Mouse (Mus musculus): Measurements from ENCODE around the gene Atp5g1. TPM values are rescaled to one million over a fixed set of nuclear protein-coding genes. Genes with fewer than 3 reads are reported as not detected.
A peak's percentile ranks its signal among the peaks of the same experiment; 100 is the strongest.
"Not testable (repeated sequence)": the region's sequence is repeated elsewhere in the genome, so short reads cannot be mapped to it uniquely, and the experiment has no call there.

Atp5g1 gene
- polyA plus RNA-seq (2017; shearing (Covaris generic)), result 100 to 1,000 TPM; 289 to 328 TPM

DNA sequence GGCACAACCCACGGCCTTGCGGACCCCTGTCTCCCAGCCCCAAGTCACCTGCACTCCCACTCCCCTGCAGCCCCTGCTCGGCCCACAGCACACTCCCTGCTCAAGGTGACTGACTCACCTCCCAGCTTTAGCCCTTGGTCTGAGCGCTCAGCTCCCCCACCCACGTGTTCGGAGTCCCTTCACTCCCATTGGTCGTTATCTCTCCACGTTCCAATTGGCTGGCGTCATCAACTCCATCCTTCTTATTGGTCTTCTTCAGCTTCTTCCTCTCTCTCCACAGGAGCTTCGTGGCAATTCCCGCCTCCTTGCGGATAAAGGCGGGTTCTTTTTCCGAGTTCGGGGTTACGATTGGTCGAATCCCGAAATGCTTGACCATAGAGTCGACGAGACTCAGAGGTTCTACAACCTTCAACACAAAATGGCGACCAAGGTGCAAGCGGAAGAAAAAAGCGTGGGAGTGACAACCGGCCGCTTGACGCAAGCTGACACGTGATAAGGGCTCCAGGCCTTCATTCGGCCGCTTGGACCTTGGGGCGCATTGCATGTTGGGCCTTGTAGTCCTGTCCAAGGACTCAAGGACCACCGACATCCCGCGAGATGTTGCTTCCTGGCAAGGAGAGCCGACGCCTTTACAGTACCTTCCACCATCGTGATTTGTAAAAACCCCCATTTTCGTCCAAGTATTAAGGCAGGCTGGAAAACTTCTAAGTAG, at the start of gene Atp5g1:
Atp5g1 (minus strand) TSS at position 162 of the 712 bp plus-strand sequence.
- peak; percentile 91 for ATAC-seq

DNA sequence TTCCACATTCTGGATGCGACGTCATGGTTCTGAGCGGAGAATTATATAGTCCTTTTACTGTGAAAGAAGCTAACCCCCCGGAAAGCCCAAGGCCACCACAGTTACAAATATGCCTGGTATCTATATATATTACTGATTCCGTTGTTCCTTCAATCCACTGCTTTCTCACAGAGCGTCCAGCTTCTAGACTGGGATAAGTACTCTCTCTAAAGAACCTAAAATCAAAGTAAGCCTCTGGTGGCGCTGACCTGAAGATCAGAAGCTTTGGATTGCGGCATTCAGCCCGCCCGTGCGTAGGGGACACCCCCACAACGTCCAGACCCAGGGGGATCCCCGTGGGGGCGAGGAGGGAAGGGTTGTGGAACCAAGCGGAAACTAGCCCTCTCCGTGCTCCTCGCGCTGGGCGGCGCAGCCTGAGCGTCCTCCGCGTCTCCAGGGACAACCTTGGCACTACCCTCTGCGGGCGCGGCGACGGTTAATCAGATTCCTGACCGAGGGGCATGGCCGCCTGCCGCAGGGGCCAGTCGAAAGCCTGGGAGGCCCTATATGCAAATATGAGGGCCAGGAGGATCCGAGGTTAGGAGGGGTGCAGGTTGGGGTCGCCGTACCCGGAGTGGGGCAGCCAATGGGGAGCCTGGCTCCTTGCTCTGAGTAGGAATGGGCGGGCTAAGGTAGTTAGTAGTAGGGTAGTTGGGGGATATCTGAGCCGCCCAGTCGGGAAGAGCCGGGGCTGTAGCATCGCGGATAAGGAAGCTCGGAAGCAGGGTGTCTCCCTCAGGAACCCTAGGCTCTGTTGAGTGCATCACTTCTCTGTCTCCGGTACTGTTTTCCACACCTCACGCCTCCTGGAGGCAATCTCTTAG, 48.8 kb upstream of the Atp5g1 start:
- no peak for ATAC-seq

DNA sequence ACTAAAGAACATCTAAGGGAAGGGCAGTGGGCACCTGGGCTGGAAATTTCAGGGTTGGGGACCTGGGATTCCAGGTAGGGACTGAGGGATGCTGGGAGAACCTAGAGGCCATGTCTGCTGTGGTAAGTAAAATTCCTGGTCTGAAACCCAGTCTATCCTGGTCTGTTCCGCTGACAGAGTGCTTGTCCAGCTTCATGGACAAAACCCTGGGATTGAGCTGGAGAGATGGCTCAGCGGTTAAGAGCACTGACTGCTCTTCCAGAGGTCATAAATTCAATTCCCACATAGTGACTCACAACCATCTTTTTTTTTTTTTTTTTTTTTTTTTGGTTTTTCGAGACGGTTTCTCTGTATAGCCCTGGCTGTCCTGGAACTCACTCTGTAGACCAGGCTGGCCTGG, 47.3 kb upstream of the Atp5g1 start:
- ATAC-seq, result not testable (repeated sequence)

- ATAC-seq, result no peak
Measured at GRCm38 (mm10) chr11:96119401-96119800, 43.9 kb upstream of the Atp5g1 start.

- not testable (repeated sequence) for ATAC-seq
Measured at GRCm38 (mm10) chr11:96116925-96117324, 41.5 kb upstream of the Atp5g1 start.

DNA sequence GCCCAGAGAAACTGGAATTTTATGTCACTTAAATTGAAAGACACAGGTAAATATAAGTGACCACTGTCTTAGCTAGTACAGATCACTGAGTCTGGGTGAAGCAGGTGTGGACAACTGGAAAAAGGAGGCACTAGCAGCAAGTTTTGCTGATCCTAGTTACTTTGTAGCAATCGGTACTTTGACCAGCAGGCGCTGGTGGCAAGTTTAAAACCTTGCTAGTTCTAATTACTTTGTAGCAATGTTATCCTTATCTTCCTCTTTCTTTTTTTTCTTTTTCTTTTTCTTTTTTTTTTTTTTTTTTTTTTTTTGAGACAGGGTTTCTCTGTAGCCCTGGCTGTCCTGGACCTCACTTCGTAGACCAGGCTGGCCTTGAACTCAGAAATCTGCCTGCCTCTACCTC, 40.6 kb upstream of the Atp5g1 start:
- ATAC-seq, result no peak

- ATAC-seq, result no peak
Measured at GRCm38 (mm10) chr11:96115416-96115815, 39.9 kb upstream of the Atp5g1 start.

DNA sequence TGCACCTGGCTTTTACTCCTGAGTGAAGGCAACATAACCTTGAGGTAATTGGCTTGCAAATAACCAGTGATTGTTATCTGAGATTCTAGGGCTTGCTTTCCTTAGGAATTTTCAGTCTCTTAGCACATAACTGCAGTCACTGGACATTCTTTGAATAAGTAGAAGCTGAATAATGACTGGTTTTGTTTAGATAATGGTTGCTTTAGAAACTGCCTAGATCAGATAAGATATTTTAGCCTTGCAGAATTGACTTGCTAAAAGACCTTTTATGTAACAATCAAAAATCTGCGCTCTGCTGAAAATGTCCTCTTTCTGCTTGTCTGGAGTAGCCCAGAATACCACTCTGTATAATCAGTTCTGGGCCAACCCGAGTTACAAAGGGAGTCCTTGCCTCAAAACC, 38.6 kb upstream of the Atp5g1 start:
- ATAC-seq, result no peak

- no peak for ATAC-seq
Measured at GRCm38 (mm10) chr11:96111751-96112150, 36.3 kb upstream of the Atp5g1 start, which contains the start of gene Calcoco2. Calcoco2 (minus strand) TSS chr11:96111964.

DNA sequence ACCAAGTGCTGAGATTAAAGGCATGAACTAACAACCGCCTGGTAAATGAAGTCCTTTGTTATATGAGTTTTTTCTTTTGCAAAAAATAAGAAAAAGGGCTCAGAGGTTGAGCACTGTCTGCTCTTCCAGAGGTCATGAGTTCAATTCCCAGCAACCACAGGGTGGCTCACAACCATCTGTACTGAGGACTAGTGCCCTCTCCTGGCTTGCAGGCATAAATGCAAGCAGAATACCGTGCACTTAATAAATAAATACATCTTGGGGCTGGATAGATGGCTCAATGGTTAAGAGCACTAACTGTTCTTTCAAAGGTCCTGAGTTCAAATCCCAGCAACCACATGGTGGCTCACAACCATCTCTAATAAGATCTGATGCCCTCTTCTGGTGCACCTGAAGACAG, 35.5 kb upstream of the Atp5g1 start:
- not testable (repeated sequence) for ATAC-seq

- no peak for ATAC-seq
Measured at GRCm38 (mm10) chr11:96108376-96108775, 32.9 kb upstream of the Atp5g1 start.

DNA sequence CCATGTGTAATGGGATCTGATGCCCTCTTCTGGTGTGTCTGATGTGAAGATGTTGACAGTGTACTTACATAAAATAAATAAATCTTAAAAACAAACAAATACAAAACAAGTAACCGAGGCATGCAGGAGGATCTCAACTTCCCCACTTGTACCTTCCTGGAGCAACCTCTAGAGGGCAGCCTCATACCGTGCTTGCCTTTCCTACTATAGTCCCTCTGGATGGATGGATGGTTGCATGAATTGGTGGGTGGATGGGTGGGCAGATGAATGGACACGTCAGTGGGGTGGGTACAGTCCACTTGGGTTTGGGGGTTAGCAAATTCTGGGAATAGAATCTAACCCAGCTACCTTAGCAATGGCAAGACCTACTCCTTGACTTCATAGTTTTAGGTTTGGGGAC, 17.9 kb upstream of the Atp5g1 start:
- ATAC-seq, result no peak

DNA sequence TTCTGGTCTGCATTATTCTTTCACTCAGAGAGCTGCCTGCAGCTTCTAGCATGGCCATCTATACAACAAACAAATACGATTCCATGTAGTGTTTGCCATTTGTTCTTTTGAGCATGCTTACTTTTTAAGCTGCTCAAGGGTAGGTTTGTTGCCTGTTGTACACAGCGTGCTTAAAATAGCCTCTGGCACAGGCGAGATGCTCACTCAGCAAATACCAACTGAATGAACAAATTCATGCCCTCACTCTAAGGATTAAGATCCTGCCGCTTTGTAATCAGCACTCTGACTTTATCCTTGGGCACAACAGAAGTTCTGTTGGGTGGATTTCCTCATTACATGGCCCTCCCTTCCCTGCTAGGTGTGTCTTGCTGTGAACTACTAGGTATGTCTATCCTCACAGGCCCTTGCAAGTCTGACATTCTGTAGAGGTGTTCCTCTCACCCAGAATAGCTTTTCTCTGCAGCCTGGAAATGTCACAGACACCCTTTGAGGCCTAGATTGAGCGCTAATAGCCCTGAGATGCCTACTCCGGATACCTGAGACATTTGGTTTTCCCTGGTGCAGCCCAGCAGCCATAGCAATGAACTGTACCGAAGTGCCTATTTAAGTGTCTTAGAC, 17.3 kb upstream of the Atp5g1 start:
- ATAC-seq, result no peak

DNA sequence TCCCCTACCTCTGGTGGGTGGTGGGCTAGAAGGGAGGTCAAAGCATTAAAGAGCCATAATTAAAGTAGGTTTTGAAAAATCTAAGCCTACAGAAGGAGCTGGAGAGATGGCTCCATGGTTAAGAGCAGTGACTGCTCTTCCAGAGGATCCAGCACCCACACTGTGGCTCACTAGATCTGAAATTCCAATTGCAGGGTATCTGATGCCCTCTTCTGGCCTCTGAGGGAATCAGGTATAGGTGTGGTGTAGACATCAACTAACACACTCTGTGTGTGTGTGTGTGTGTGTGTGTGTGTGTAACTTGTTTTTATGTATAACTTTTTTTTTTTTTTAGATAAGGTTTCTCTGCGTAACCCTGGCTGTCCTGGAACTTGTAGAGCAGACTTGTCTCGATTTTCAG, 15.6 kb upstream of the Atp5g1 start:
- ATAC-seq, result no peak

GRCm38 (mm10) chr11:96087981-96088380, 12.5 kb upstream of the Atp5g1 start:
- no peak for ATAC-seq

GRCm38 (mm10) chr11:96082682-96083081, 7.2 kb upstream of the Atp5g1 start:
- no peak for ATAC-seq

DNA sequence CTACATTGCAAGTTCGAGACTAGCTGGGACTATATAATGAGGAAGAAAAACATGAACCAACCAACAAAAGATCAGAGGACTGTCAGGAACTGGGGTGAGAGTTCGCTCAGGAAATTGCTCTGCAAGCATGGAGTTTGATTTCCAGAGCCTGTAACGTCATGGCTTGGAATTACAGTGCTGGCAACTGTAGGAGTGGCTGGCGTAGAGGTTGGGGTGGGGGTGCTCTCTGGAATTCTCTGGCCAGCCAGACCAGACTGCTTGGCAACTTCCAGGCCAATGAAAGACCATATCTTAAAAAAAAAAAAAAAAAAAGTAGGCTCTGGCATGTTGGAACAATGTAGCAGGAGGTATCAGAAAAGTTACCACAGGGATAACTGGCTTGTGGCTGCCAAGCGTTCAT, 5.3 kb upstream of the Atp5g1 start:
- no peak for ATAC-seq

GRCm38 (mm10) chr11:96076221-96077105, 993 bp upstream of the Atp5g1 start:
- no peak for ATAC-seq

DNA sequence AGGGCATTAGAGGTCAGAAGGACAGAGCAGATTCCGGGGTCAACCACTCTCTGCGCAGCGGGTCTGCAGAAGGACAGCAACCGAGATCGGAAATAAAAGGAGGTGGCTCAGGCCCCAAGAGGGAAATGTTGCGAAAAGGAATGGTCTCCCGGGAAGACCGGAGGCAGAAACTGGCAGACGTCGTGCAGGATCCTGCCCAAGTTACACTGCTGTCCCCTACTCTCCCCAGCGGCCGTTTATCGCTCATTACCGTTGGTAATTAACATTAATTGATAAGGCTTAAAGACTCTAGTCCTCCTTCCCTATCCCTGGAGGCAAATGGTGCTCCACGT, 327 bp downstream of the Atp5g1 start:
- ATAC-seq, result no peak

DNA sequence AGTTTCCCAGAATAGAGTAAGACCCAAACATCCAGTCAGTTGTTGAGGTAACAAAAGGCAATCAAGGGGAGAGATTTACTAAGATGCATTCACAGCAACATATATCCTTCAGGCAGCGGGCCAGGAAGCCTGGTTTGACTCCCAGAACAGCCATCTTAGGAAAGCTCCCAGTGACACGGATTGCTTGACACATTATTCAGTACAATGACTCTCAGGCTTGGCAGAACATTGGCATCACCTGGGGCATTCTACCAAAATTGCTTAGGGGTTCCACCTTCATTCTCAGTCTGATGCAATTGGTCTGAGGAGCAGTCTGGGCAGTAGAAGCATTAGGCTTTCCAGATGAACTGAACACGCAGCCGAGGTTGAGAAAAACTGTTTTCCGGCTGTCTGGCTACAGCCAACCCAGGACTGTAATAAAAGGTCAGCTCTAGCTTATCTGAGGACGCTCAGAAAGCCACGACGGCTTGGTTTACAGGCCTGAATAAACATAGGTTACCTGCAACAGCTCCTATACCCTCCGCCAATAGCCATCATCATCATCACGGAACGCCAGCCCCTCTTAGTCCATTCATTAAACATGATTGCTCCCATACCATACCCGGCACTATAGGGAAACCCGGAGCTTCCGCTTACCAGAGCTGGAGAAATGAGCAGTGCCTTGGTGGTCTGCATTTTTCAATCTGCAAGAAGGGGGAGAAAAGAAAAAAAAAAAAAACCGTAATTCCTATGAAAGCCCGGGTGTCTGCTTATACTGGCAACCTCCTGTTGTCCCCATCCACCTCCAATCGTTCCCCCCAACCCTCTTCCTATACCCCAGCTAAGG, 906 bp downstream of the Atp5g1 start:
- no peak for ATAC-seq

DNA sequence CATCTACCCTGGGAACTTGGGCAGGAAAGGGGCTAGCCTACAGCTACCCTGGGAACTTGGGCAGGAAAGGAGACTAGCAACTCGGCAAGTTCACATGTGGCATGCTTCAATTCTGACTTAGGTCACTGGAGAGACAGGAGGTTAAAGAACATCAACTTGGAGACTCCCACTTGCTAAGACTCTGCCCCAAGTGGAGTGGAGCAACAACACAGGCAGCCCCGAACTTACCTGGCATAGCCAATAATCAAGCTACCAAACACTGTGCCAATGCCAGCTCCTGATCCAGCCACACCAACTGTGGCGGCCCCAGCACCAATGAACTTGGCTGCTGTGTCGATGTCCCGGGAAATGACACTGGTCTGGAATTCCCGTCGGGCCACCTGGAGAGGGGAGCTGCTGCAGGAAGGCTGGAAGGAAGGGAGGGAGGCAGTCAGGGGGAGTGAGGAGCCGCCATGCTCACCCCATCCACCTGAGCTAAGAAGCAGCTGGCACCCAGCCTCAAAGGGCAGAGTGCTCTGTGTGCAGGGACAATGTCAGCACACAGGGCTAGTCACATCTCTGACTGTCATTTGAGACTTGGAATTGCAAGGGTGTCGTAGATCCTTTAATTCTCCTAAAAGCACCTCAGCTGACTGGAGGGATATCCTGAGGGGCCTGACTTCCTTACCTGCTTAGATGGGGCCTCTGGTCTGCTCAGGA, 2.0 kb downstream of the Atp5g1 start:
- ATAC-seq, result no peak

Data from CD4-positive, CD25-positive, alpha-beta regulatory T cell, adult 4 months (primary cell).